Comparison of ENCODE assay signal across 8 mouse cellular contexts in genomic region chr17:83527651-83528381, GRCm38 (mm10). TPM values are rescaled to one million over a fixed set of nuclear protein-coding genes. Genes with fewer than 3 reads are reported as not detected.
A peak's percentile ranks its signal among the peaks of the same experiment; 100 is the strongest.
DNase-seq lines count a peak whose midpoint lies in the region; ATAC-seq lines count a peak whose summit lies in the region.

No protein-coding gene starts in this region.

- no peaks in the 10 kb centered on the region; the same call in 1 of the 2 replicates for H3K27me3 ChIP-seq in forebrain, embryonic 14.5 days (replicated peaks; ENCODE audit: control insufficient read depth, insufficient read depth, low read length)
- no peaks in the 10 kb centered on the region for H3K27me3 ChIP-seq in hindbrain, embryonic 15.5 days
- H3K27me3 ChIP-seq in liver, embryonic 12.5 days (replicated peaks) = no peaks in the 10 kb centered on the region; the same call in 1 of the 2 replicates

- peak; percentile 42 for DNase-seq in left cerebral cortex, postnatal 4 days
- no peak for DNase-seq in left cerebral cortex, adult 11 months (ENCODE audit: low spot score)
- DNase-seq in forebrain, embryonic 14.5 days (ENCODE audit: low spot score) = peak; percentile 43
- no peak for DNase-seq in gastrocnemius, postnatal 4 days (ENCODE audit: low spot score in 2 of 2)
- no peak for DNase-seq in spleen, adult 18-20 months

- H3K27ac ChIP-seq in forebrain, embryonic 14.5 days (ENCODE audit: low read depth, low read length) = no peak overlapping the region
- H3K27ac ChIP-seq in hindbrain, embryonic 15.5 days (replicated peaks) = no peak overlapping the region
- peak overlapping the region; percentile 76 for H3K27ac ChIP-seq in liver, embryonic 12.5 days

- H3K36me3 ChIP-seq in forebrain, embryonic 14.5 days (ENCODE audit: control insufficient read depth, insufficient read depth, low read length) = no peaks in the 10 kb centered on the region
- H3K36me3 ChIP-seq in hindbrain, embryonic 15.5 days = no peaks in the 10 kb centered on the region
- H3K36me3 ChIP-seq in liver, embryonic 12.5 days = no peaks in the 10 kb centered on the region

- peak; percentile 49; the same call in 1 of the 2 replicates for ATAC-seq in forebrain, embryonic 14.5 days
- peak; percentile 59 for ATAC-seq in hindbrain, embryonic 15.5 days (ENCODE audit: low FRiP score, low read depth)
- ATAC-seq in liver, embryonic 12.5 days = peak; percentile 66
- peak; percentile 24; the same call in 1 of the 2 replicates for ATAC-seq in monocyte, adult 5-6 weeks (replicated peaks; ENCODE audit: insufficient number of reproducible peaks, low FRiP score, low TSS enrichment, poor library complexity, severe bottlenecking)

- H3K4me3 ChIP-seq in forebrain, embryonic 14.5 days (ENCODE audit: low read depth, low read length) = no peak overlapping the region
- no peak overlapping the region for H3K4me3 ChIP-seq in hindbrain, embryonic 15.5 days
- peak overlapping the region; percentile 45 for H3K4me3 ChIP-seq in liver, embryonic 12.5 days

- peak overlapping the region; percentile 38; the same call in 1 of the 2 replicates for H3K4me2 ChIP-seq in forebrain, embryonic 14.5 days (ENCODE audit: low read length)
- H3K4me2 ChIP-seq in hindbrain, embryonic 15.5 days = peak overlapping the region; percentile 31
- H3K4me2 ChIP-seq in liver, embryonic 12.5 days = peak overlapping the region; percentile 78

- WGBS in forebrain, embryonic 14.5 days = 25% methylated on average over 17 of the region's 17 CpGs
- WGBS in hindbrain, embryonic 15.5 days = 18% methylated on average over 17 of the region's 17 CpGs
- 17% methylated on average over 17 of the region's 17 CpGs for WGBS in liver, embryonic 12.5 days (ENCODE audit: insufficient replicate concordance)

- peaks cover 23% of the 10 kb centered on the region for H3K4me1 ChIP-seq in forebrain, embryonic 14.5 days (ENCODE audit: control insufficient read depth, insufficient read depth, low read length)
- H3K4me1 ChIP-seq in hindbrain, embryonic 15.5 days (replicated peaks) = peaks cover 29% of the 10 kb centered on the region
- peaks cover 44% of the 10 kb centered on the region for H3K4me1 ChIP-seq in liver, embryonic 12.5 days

- intact Hi-C loops in left cerebral cortex, postnatal 4 days (cut with DNase I) = no loop called here

- H3K9me3 ChIP-seq in forebrain, embryonic 14.5 days (replicated peaks; ENCODE audit: control insufficient read depth, low read length) = no peaks in the 10 kb centered on the region
- H3K9me3 ChIP-seq in hindbrain, embryonic 15.5 days = no peaks in the 10 kb centered on the region
- H3K9me3 ChIP-seq in liver, embryonic 12.5 days (replicated peaks) = no peaks in the 10 kb centered on the region

- peak overlapping the region; percentile 35 for H3K9ac ChIP-seq in forebrain, embryonic 14.5 days (ENCODE audit: low read length)
- no peak overlapping the region for H3K9ac ChIP-seq in hindbrain, embryonic 15.5 days
- peak overlapping the region; percentile 65 for H3K9ac ChIP-seq in liver, embryonic 12.5 days

RNA-seq across cellular contexts. Expression of gene Cox7a2l, which starts 10.7 kb away (rescaled TPM):
- total RNA-seq in left cerebral cortex, postnatal 4 days (2021) = 100 to 1,000 TPM; 158 TPM
- polyA plus RNA-seq in forebrain, embryonic 14.5 days (2014; fragmentation: Nextera tagmentation; extraction: Ambion mirVana) = 213 and 231 TPM in 2 replicates
- 183 and 196 TPM in 2 replicates for polyA plus RNA-seq in hindbrain, embryonic 15.5 days (2015; fragmentation: Nextera tagmentation; extraction: Ambion mirVana)
- 87.2 and 90.9 TPM in 2 replicates for polyA plus RNA-seq in liver, embryonic 12.5 days (2016; fragmentation: Nextera tagmentation; extraction: Ambion mirVana)
- total RNA-seq in monocyte, adult 5-6 weeks (2017) = 273 to 460 TPM (median 440 TPM) in 3 replicates
- 100 to 1,000 TPM; 176 to 192 TPM for total RNA-seq in gastrocnemius, postnatal 4 days (2021)

Comparison
In these comparisons a context has a peak if more than half of its experiments do, and no peak if none do; other contexts are left out.
1. DNase-seq: peak in left cerebral cortex, postnatal 4 days (single experiment) and forebrain, embryonic 14.5 days (single experiment); none in left cerebral cortex, adult 11 months (single experiment), gastrocnemius, postnatal 4 days (0 of 2) and spleen, adult 18-20 months (0 of 2).
2. Peak in every context shown above with its lines, with median percentiles within 50 percentile points of each other: ATAC-seq and H3K4me2 ChIP-seq.